Mouse (Mus musculus) layer of hippocampus, adult 9-10 months (tissue): ENCODE data around the gene Smad5.

Experiments used
- DNase-seq: peaks from one replicate; pipeline ENCODE4 v3.0.0; 2022; ENCODE audit warnings: low spot score

The Smad5 gene

GRCm38 (mm10) chr13:56755871-56756270, 53.1 kb downstream of the Smad5 start:
- DNase-seq: no peak

- DNase-seq: no peak
Observed at GRCm38 (mm10) chr13:56757201-56757600, 54.4 kb downstream of the Smad5 start.

- DNase-seq: peak; percentile 44
Observed at GRCm38 (mm10) chr13:56758492-56758891, 55.7 kb downstream of the Smad5 start.

- no peak for DNase-seq
Observed at GRCm38 (mm10) chr13:56762446-56763229, 59.8 kb downstream of the Smad5 start.

GRCm38 (mm10) chr13:56765284-56766032, 62.6 kb downstream of the Smad5 start:
- no peak for DNase-seq

- no peak for DNase-seq
Observed at GRCm38 (mm10) chr13:56766211-56766610, 63.4 kb downstream of the Smad5 start.

GRCm38 (mm10) chr13:56769431-56769830, 66.6 kb downstream of the Smad5 start:
- DNase-seq: no peak

GRCm38 (mm10) chr13:56770136-56770578, 67.3 kb downstream of the Smad5 start:
- DNase-seq: no peak

GRCm38 (mm10) chr13:56770786-56771185, 68.0 kb downstream of the Smad5 start:
- DNase-seq: no peak

GRCm38 (mm10) chr13:56772592-56772991, 69.8 kb downstream of the Smad5 start:
- DNase-seq: no peak

- no peak for DNase-seq
Observed at GRCm38 (mm10) chr13:56773262-56773870, 70.6 kb downstream of the Smad5 start.

- no peak for DNase-seq
Observed at GRCm38 (mm10) chr13:56774304-56774703, 71.5 kb downstream of the Smad5 start.

- no peak for DNase-seq
Observed at GRCm38 (mm10) chr13:56780746-56781469, 78.1 kb downstream of the Smad5 start.

GRCm38 (mm10) chr13:56781697-56782096, 78.9 kb downstream of the Smad5 start:
- no peak for DNase-seq

- DNase-seq: peak; percentile 60
Observed at GRCm38 (mm10) chr13:56782621-56783020, 79.8 kb downstream of the Smad5 start.

GRCm38 (mm10) chr13:56790683-56791082, 87.9 kb downstream of the Smad5 start:
- no peak for DNase-seq
